Mouse (Mus musculus) lung, postnatal 4 days (tissue): ENCODE results near the gene Spp1.
"Not testable (repeated sequence)": the region's sequence is repeated elsewhere in the genome, so short reads cannot be mapped to it uniquely, and the experiment has no call there.

ENCODE experiments used
- DNase-seq, 2 experiments: peaks; one replicate each; pipeline ENCODE4 v3.0.0; 2021

Gene Spp1

DNA sequence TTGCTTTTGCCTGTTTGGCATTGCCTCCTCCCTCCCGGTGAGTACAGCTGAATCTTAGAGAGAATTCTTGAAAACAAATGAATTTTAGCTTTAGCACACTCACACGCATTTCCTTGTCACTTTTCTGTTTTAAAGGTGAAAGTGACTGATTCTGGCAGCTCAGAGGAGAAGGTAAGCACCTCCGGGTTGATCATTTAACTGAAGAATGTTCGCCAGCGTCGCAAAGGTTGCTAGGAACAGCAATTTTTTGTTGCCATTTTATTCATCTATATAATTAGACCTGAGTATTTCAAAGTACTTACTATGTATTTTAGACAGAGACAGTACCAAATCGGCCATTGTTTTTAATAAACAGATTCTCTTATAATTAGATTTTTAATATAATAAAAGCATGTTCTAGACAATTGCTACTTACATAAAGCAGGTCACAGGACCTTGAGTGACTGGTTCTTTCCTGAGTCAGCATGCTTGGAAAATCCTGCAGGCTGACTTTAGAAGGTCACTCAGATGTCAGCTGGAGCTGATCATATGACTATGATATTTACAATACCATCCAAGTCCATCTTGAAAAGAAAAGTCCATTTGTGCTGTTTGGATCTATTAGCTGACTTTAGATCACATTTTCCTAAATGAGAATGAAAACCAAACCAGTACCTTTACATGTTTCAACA lies 1.6 kb downstream of the Spp1 start:
- no peak for DNase-seq

DNA sequence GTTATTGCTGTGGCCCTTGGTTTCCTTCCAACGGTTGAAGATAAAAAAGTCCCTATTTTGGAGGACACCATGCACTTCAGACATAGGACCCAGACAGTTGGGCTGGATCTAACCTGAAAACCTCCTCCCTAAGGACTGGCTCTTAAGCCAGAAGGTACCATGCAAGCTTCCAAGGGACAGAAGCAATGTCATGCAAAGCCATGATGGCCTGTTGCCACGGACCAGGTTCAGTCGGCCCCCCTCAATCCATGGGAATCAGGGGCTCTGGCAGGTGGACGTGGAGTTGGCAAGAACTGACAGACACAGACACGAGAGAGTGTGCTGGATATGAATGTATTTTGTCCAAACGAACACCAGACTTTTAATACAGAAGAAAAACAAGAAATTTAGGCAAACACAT lies 7.5 kb downstream of the Spp1 start:
- no peak for DNase-seq

DNA sequence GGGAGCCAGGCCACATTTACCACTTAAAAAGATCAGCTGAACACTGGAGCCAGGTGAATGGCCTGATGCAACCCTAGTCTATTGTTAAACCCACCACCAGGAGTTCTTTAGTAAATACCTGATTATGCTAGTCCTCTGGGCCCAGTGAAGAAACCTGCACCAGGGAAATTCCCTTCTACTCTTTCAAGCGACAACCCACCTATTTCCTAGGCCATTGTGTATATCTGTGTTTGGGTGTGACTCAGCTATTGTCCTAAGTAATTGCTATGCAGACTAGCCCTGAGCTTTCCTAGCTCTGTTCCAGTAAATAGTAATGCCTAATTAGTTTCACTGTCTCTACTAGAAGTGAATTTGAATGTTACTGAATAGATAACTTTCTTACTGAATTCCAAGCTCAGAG lies 7.9 kb downstream of the Spp1 start:
- DNase-seq: no peak

DNA sequence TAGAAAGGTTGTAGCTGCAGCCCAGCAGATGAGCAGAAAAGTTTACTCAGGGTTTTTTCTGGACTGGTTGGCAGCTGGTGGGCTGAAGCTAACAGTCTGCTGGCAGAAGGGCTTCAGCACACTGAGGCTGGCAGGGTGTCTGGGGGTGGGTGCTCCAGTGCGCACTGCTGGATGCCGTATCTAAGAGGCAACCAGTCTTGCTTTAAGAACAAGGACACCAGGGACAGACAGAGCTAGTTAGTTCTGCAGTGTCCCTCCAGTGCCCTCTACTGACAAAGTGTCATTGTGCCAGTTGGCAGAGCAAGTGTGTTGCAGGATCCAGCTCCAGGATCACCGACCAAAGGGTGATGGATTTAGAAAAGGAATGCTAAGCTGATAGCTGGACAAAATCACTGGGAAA lies 11.2 kb downstream of the Spp1 start:
- peak; percentile 52 to 67 for DNase-seq

DNA sequence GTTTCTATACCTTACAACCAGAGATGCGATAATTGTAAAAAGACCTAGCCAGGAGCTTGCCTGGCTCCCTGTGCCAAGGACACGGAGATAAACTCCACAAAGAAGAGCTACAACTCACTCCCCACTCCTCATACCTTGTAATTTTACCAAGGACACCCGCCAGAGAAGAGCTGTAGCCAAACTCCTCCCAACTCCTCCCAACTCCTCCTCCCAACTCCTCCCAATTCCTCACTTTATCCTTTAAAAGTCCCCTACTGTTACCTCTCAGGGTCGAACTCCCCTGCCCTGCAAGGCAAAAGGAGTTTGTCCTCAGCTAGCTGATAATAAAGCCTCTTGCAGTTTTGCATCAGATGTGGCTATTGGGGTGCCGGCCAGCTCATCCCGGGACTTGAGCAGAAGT lies 13.4 kb downstream of the Spp1 start:
- not testable (repeated sequence) for DNase-seq

DNA sequence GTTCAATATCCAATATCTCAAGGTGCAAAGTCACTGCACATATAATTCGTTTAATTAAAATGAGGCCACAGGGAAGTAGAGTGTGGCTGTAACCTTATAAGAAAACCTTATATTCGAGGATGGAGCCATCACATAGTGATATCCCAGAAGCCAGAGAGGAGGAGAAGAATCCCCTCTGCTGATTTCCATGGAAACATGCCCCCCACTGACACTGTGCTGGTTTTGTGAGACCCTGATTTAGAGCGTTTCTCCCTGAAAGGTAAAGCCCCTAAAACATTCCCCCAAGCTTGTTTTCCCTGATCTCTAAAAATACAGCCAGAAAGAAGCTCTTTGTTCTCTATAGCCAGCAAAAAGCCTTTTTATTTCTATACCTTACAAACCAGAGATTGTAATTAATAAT lies 14.6 kb downstream of the Spp1 start:
- DNase-seq: no peak

DNA sequence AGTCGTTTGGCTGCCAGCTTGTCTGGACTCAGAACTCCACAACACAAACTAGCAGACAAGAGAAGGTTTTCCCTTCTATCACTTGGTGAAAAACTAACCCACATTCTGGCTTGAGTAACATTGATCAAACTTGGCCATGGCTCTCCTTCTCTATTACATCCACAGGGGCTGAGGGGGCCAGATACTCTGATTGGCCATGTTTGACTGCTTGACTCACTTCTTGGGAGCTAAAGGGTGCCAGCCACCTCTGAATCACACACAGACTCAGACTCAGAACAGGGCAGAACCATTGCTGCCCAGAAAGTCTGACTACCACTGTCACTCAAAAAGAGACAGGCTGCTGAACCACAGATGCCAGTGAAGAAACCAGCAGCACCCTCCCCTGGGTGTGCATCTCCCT lies 18.2 kb downstream of the Spp1 start:
- DNase-seq: no peak

DNA sequence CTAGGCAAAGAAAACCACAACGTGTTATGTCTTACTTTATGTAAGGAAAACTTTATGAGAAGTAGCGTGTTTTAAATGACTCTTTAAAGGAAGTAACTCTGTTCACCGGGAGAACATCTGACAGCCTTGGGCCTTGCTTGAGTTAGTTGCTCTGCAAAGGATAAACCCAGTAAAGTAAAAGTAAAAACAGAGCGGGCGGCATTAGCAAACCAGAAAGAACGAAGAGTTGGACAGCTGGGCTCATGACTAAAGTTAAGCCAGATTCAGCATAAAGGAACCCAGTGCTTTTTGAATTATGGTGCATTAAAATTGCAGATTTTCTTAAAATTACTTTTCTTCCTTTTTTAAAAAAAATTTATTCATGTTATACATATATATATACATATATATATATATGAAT lies 19.6 kb downstream of the Spp1 start:
- no peak for DNase-seq

DNA sequence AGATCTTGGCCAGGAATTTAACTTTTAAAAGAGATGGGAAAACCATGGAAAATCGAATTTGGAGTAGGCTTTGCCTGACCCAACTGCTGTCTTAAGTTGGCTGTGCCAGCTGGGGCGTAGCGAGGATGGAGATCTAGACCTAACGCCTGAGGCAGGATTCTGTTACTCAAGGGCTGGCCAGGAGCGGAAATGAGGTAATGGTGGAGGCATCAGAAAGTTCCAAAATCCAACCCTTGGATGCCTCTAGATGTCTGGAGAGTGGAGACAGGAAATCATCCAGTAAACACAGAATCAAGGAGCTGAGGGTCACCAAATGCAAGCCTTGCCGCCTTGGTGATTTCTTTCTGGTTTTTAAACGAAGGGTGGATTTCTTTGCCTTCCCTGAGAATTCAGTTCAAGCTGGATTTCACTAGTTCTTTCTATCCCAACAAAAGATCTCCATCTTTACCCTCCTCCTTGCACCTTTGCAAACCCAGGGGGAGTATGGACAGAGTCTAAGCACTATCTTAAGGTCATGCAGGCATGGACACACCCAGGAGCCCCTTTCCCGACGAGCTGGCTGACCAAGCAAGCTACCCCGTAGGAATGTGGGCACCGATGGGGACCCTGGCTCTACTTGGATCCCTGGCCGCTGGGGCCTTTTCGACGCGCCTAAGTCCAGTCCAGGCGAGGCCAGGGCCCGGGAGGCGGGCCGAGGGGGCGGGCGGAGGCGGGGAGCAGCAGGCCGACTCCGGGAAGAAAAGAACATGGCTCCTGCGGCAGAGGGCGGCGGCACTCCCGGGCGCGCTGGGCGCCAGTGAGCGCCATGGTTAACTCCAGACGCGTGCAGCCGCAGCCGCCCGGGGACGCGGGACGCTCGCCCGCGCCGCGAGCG lies 24.2 kb downstream of the Spp1 start, which contains the start of gene Pkd2:
Pkd2 (plus strand) TSS at position 619 of the 874 bp plus-strand sequence.
- DNase-seq: peak; percentile 83 to 89

DNA sequence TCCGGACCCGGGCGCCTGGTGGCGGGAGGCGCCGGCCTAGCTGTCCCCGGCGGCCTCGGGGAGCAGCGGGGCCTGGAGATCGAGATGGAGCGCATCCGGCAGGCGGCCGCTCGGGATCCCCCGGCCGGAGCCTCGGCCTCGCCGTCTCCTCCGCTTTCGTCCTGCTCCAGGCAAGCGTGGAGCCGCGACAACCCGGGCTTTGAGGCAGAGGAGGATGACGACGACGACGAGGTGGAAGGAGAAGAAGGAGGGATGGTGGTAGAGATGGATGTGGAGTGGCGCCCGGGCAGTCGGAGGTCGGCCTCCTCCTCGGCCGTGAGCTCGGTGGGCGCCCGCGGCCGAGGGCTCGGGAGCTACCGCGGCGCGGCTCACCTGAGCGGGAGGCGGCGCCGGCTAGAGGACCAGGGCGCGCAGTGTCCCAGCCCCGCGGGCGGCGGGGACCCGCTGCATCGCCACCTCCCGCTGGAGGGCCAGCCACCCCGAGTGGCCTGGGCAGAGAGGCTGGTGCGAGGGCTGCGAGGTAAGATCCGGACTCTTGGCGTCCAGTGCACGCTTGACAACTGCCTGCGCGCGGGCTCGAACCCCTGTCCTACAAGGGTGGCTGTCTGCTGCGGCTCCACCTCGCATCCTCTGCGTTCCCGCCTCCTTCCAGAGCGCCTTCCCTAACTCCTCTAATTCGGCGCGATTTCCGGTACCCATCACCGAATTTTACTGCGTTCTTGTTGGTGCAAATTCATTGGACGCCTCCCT lies 25.0 kb downstream of the Spp1 start:
- DNase-seq: peak; percentile 59 to 65

DNA sequence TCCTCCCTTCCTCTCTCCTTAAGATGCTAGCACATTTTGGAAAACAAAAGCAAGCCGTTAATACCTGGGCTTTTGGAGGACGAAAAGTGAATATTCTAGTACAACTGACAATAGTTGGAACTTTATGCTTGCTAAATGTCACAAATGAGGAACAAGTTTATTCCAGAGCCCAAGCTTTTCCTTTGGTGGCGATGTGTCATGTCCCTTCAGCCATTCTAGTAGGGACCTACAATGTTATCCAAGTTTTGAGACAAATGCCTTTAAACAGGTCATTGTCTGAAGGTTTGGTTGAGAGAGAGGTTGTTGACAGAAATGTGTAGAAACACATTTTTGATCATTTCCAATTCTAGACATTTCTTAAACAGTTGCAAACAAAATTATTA lies 25.5 kb downstream of the Spp1 start:
- DNase-seq: no peak

DNA sequence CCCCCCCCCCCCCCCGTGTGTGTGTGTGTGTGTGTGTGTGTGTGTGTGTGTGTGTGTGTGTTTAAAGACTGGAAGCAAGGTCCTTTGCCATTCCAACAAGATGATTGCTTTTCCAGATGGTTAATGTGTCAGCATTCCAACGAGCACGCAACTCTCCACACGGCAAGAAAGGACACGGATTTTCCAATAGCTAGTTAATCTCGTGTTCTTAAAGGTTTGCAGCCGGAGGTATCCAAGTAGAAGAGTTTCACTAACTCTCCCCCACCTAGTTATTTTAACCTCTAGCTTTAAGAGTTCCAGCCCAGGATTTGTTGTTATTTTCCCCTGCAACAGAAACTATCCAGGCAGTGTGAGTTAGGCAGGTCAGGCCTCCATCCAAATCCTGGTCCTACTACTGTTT lies 25.9 kb downstream of the Spp1 start:
- no peak for DNase-seq

DNA sequence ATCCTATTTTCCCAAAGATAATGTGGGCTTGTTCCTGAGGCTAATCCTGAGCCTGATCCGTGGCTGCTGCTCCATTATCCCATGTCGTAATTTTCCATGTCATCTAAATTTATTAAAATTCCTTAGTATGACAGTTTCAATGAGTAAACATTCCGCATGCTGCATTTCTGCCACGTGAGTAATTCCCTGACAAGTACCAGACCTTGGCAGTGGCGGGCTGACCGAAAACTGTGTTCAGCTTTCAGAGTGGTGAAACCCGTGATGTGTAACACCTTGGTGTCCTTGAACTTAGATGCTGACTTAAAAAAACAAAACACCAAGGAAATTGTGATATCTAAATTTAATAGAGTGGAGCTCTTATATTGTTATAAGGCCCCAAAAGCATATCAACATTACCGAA lies 30.4 kb downstream of the Spp1 start:
- DNase-seq: no peak

DNA sequence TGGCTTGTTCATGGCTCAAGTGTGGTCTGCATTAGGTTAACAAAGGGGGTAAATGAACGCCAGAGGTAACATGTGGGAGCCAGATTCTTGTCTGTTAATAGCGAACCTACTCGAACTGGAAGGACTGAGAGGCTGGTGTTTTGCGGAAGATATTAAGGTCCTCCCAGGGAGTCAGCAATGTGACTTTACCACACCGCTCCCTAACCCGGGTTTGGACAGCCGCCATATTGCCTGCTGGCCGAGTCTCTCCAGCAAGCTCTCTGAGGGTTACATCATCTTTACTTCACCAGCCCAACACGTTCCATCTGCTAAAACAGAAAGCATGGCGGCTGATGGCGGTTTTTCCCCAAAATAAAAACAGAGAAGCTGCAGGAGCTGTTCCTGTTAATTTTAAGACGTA lies 30.8 kb downstream of the Spp1 start:
- peak; percentile 33 to 60 for DNase-seq

DNA sequence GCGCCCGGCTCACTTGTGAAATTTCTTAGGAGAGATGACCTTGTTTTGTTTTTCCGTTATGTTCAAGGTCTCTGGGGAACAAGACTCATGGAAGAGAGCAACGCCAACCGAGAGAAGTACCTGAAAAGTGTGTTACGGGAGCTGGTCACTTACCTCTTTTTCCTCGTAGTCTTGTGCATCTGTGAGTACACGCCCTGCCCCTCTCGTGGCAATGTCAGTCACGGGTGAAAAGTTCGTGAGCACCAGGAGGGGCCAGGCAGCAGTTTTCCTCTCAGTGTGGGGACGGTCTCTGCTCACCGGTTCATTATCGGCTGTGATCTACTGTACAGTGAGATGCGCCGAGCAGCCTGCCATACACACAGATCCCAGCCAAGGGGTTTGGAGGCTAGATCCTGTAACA lies 31.9 kb downstream of the Spp1 start:
- DNase-seq: no peak

DNA sequence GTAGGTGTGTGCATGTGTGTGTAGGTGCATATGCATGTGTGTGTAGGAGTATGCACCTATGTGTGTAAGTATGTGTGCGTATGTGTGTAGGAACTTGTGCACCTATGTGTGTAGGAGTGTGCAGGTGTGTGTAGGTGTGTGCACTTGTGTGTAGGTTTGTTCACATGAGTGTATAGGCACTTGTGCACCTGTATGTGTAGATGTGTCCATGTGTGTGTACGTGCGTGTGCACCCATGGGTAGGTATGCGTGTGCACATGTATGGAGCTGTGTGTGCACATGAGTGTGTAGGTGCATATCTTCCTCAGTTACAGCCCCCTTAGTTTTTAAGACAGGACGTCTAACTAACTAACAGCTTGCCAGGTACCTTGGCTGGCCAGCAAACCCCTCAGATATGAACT lies 33.7 kb downstream of the Spp1 start:
- no peak for DNase-seq

DNA sequence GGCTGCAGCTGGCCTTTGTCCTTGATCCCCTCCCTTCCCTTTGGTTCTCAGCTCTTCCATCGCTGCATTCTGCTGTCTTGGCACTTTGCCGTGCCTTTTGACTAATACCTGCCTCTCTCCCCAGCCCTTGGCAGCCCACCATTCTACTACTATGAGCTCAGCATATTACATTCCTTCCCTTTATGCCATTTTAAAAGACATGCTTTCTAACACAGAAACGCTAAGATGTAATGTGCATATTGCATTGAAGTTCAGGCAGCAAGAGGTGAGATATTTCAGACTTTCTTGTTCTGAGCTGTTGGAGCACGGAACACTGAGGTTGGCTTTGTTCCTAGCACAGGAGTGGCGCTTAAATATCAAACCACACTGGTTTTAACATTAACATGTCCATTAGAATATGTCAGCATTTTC lies 36.1 kb downstream of the Spp1 start:
- DNase-seq: no peak

DNA sequence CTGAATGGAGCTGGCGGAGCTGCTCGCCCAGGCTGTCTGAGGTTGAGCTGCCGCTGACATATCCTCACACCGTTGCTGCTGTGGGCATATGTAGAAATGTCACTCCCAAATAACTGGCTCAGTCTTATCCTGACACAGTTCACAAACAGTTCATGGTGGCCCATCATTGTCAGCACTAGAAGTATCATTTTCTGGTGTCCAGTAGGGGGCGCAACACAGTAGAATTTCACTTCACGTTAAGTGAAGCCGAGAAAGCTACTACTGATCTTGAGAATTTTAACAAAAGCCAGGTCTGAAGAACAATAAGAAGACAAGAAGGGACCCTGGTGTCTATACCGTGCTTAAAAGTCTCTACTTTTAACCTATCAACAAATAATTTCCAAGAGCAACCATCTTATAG lies 37.5 kb downstream of the Spp1 start:
- DNase-seq: peak in 1 of 2 experiments; percentile 11

DNA sequence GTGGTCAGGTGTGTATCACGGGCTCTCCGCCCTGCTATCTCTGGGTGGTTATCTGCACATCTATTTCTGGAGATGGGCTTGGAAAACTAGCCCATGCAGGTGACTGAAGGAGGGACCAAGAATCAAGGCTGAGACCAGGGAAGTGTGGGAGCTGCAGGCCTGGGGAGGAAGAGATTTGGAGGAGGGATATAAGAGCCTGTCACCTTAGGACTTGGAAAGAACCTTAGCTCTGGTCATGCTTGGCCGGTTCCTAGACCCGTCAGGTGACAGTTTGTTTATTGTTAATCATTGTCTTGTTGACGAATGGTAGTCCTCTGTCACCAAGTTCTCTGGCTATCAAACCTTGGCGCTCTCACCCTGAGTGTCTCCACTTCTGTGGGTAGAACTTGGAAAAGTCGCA lies 45.4 kb downstream of the Spp1 start:
- DNase-seq: no peak

DNA sequence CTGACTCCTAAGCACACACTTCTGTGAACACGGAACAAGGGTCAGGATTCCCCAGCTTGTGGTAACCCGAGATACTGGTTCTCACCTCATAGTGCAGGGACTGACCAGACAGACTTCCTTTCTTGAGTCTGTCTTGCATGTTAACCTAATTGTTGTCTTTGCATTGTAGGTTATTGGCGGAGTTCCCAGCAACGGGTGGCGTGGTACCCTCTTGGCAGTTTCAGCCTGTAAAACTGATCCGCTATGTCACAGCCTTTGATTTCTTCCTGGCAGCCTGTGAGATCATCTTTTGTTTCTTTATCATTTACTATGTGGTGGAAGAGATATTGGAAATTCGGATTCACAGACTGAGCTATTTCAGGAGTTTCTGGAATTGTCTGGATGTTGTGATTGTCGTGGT lies 47.9 kb downstream of the Spp1 start:
- DNase-seq: no peak
